Mouse (Mus musculus) forebrain, embryonic 13.5 days (tissue): ENCODE measurements around the gene Rnft1. TPM values are rescaled to one million over a fixed set of nuclear protein-coding genes. Genes with fewer than 3 reads are reported as not detected.

Experiments
- ATAC-seq: fragments of 200-750 bp; cut with Nextera tagmentation; 2 replicates; pipeline ENCODE4 v1.8.0; 2017
- H3K27ac ChIP-seq: fragments of 300-500 bp; sonication (generic); 2 replicates; pipeline ENCODE4 v1.5.1; 2015; ENCODE audit warnings: inconsistent platforms, mild to moderate bottlenecking, moderate library complexity
- H3K27me3 ChIP-seq: fragments of 300-500 bp; sonication (generic); 2 replicates; pipeline ENCODE4 v1.6.1; 2015; ENCODE audit warnings: mild to moderate bottlenecking, inconsistent platforms
- H3K36me3 ChIP-seq: fragments of 300-500 bp; sonication (generic); 2 replicates; pipeline ENCODE4 v1.6.1; 2015; ENCODE audit warnings: mild to moderate bottlenecking, inconsistent platforms; ENCODE audit not compliant: poor library complexity, severe bottlenecking
- H3K4me1 ChIP-seq: fragments of 300-500 bp; sonication (generic); 2 replicates; pipeline ENCODE4 v1.6.1; 2015; ENCODE audit warnings: inconsistent platforms
- H3K4me2 ChIP-seq: fragments of 300-500 bp; sonication (generic); 2 replicates; pipeline ENCODE4 v1.6.1; 2015; ENCODE audit warnings: inconsistent platforms, mild to moderate bottlenecking, moderate library complexity
- H3K4me3 ChIP-seq: fragments of 300-500 bp; sonication (generic); 2 replicates; pipeline ENCODE4 v1.5.1; 2015; ENCODE audit warnings: mild to moderate bottlenecking, inconsistent platforms
- H3K9ac ChIP-seq: fragments of 300-500 bp; sonication (generic); 2 replicates; pipeline ENCODE4 v1.6.1; 2015; ENCODE audit warnings: mild to moderate bottlenecking, inconsistent platforms
- H3K9me3 ChIP-seq: fragments of 300-500 bp; sonication (generic); replicated peaks from 2 replicates; pipeline ENCODE4 v1.6.1; 2016; ENCODE audit warnings: inconsistent platforms
- WGBS: fragments of 180-500 bp; shearing (Covaris S2); methylation state at CpG from one replicate; pipeline ENCODE4 v1.1.7; 2015; 5-methylcytosine and 5-hydroxymethylcytosine counted together
- polyA plus RNA-seq: library from polyadenylated mRNA; unstranded; fragments of >200 nt; fragmentation: Nextera tagmentation; extraction: Ambion mirVana; gene quantifications from 2 replicates; pipeline ENCODE4 v1.2.1, GENCODE M21; 2015

Rnft1 gene
- polyA plus RNA-seq, 1 experiment from 2014 or later: 15.9 TPM

DNA sequence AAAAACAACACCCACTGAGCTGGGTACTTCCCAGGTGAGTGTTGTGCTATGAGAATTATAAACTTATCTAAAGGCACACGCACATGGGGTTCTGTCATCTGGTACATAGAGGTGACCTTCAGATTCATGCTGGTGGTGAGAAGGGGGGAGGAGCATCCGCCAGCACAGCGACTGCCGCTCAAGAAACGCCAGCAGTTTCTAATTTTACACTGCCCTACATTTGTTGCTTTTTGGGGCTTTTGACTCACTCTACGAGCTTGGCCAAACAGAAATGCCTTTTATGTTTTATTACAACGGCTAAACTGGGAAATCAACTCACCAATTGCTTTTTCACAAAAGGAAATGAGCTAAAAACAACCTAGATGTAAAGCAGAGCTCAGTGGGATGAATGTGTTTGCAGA, 11.7 kb upstream of the Rnft1 start:
- no peak; the same call in 1 of the 2 replicates for ATAC-seq
- Histone ChIP-seq H3K9me3 (no peaks in the 10 kb centered on the region), H3K9ac (no peak overlapping the region), H3K4me1 (peaks cover 28% of the 10 kb centered on the region), H3K4me2 (peak overlapping the region; percentile 12; the same call in 1 of the 2 replicates), H3K4me3 (no peak overlapping the region), H3K27ac (0 out of 2 replicates have a peak overlapping the region, but pooled peaks have one; percentile 20), H3K27me3 (no peaks in the 10 kb centered on the region; the same call in 1 of the 2 replicates), H3K36me3 (no peaks in the 10 kb centered on the region)
- 39% methylated on average over 7 of the region's 7 CpGs for WGBS

DNA sequence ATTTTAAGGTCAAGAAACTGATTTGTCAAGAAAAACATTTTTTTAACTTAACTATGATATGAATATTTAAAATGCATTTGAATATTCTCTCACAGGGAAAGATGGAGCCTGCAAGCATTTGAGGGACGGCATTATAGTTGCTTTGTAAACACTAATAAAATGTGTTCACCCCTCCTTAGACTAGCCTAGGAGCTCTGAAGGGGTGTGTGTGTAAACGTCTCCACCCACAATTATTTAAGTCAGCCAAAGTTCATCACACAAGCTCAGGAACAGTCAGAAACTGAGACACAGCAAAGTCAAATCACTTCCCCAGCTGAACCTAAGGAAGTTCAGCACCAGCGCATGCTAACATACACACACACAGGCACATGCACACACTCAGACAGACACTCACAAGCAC, 10.9 kb upstream of the Rnft1 start:
- Histone ChIP-seq H3K27me3 (no peaks in the 10 kb centered on the region; the same call in 1 of the 2 replicates), H3K4me3 (no peak overlapping the region), H3K4me2 (no peak overlapping the region), H3K4me1 (peaks cover 22% of the 10 kb centered on the region), H3K36me3 (no peaks in the 10 kb centered on the region), H3K9me3 (no peaks in the 10 kb centered on the region), H3K27ac (no peak overlapping the region), H3K9ac (no peak overlapping the region)
- WGBS: 79% methylated on average over 3 of the region's 3 CpGs
- ATAC-seq: no peak

DNA sequence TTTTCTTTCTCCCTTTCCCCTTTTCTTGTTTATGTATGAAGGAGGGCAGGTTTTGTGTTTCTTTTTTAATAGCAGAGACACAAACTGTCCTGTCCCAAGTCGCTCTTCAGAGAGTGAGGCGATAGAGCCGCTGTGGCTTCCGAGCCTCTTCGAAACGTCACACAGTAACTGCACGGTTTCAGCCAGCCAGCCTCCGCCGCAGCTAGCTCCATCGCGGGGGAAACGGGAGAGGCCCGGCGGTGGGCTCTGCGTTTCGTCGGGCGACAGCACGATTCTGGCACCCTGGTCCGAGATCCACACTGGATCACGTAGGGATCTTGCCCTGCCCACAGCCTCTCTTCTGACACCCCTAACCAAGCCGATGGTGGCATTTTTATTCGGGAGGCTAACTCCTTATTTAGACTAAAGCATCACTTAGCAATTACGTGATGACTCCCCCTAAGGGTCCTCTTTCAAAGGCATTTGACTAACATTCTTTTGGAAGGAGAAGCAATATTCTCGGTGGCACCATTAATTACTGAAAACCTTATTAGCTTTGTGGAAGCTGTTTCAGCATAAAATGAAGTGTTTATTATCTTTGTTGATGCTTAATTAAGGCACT, 553 bp downstream of the Rnft1 start:
- H3K9ac ChIP-seq: peak overlapping the region; percentile 75
- peak overlapping the region; percentile 75 for H3K27ac ChIP-seq
- 0 out of 2 replicates have a peak, but pooled peaks cover 7% of the 10 kb centered on the region for H3K36me3 ChIP-seq
- peak overlapping the region; percentile 70 for H3K4me3 ChIP-seq
- H3K4me2 ChIP-seq: peak overlapping the region; percentile 73
- ATAC-seq: peak; percentile 66
- peaks cover 8% of the 10 kb centered on the region for H3K4me1 ChIP-seq
- WGBS: 0% methylated on average over 25 of the region's 25 CpGs
- H3K27me3 ChIP-seq: peaks cover 8% of the 10 kb centered on the region; the same call in 1 of the 2 replicates
- no peaks in the 10 kb centered on the region for H3K9me3 ChIP-seq

DNA sequence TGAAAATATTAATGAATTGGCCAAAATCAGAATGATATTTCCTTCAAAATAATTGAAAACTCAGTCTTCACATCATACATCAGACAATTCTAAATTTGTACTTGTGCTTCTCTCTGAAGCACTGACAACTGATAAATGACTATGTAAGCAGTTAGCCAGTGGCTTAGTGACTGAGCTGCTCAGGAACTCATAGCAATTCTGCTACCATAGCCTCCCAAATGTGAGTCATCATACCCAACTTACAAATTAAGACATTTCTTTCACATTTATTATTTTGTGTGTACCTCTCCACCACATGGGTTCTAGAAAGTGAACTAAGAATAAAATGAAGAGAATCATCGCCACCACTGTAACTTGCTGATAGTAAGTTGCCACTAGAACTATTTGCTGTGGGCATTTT, 6.3 kb downstream of the Rnft1 start:
- Histone ChIP-seq H3K36me3 (peaks cover 20% of the 10 kb centered on the region), H3K27me3 (no peaks in the 10 kb centered on the region), H3K4me3 (no peak overlapping the region), H3K4me1 (peaks cover 4% of the 10 kb centered on the region), H3K9ac (no peak overlapping the region), H3K4me2 (no peak overlapping the region), H3K27ac (no peak overlapping the region), H3K9me3 (no peaks in the 10 kb centered on the region)
- WGBS: 96% methylated on average over 1 of the region's 1 CpGs
- no peak for ATAC-seq

DNA sequence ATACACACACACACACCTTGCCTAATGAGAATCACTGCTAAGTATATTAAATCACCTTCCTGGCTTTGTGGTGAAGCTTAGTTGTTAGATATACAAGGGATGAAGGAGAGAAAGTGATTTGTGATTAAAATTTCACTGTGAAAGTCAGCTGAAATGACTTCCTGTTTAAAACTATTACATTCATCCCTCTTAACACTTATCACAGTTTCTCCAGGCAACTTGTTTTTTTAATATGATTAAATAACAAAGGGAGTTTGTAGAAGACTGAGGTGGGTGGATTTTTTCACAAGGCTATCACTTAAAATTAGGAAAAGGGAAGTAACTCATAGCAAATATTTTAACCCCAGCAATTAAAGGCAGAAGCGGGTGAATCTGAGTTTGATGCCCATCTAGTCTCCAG, 12.9 kb downstream of the Rnft1 start:
- 90% methylated on average over 1 of the region's 1 CpGs for WGBS
- H3K27ac ChIP-seq: no peak overlapping the region
- no peaks in the 10 kb centered on the region for H3K9me3 ChIP-seq
- no peaks in the 10 kb centered on the region for H3K27me3 ChIP-seq
- peaks cover 38% of the 10 kb centered on the region for H3K36me3 ChIP-seq
- no peaks in the 10 kb centered on the region for H3K4me1 ChIP-seq
- no peak overlapping the region for H3K4me2 ChIP-seq
- no peak overlapping the region for H3K9ac ChIP-seq
- no peak for ATAC-seq
- H3K4me3 ChIP-seq: no peak overlapping the region

DNA sequence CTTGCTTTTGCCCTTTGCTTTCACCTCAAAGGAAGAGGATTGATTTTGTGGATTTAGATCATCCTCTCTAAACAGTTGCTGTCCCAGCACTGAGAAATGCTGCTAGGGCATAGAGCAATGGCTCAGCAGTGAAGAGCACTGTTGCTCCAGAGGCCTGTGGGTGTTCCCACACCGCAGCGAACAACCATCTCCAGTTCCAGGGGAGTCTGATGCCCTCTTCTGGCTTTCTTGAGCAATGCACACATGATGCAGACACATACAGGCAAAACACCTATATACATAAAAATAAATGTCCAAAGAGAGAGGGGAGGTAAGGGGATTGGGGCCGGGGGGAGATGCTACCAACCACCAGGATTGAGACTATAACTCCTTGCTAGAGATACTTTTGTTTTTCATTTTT, 13.5 kb downstream of the Rnft1 start:
- Histone ChIP-seq H3K9me3 (no peaks in the 10 kb centered on the region), H3K4me1 (no peaks in the 10 kb centered on the region), H3K4me2 (no peak overlapping the region), H3K4me3 (no peak overlapping the region), H3K27ac (no peak overlapping the region), H3K27me3 (no peaks in the 10 kb centered on the region), H3K36me3 (peaks cover 37% of the 10 kb centered on the region), H3K9ac (no peak overlapping the region)
- ATAC-seq: no peak
- 78% methylated on average over 3 of the region's 3 CpGs for WGBS

DNA sequence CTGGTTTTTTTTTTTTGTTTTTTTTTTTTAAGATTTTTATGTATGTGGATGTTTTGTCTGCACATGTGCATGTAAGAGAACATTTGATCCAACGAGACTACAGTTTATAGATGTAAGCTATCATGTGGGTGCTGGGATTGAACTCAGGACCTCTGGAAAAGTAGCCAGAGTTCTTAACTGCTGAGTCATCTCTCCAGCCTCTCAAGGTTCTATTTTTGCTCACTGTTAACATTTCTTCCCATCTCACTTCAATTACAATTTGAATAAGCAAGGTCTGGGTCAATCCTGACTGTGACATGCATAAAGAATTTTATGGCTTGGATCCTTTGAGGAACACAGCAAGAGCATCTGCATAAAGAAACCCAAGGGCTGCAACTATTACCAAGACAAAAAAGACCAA, 16.3 kb downstream of the Rnft1 start:
- ATAC-seq: no peak
- Histone ChIP-seq H3K27me3 (no peaks in the 10 kb centered on the region), H3K27ac (no peak overlapping the region), H3K4me1 (no peaks in the 10 kb centered on the region), H3K4me3 (no peak overlapping the region), H3K9me3 (no peaks in the 10 kb centered on the region), H3K9ac (no peak overlapping the region), H3K36me3 (peaks cover 54% of the 10 kb centered on the region), H3K4me2 (no peak overlapping the region)
- 90% methylated on average over 1 of the region's 1 CpGs for WGBS

DNA sequence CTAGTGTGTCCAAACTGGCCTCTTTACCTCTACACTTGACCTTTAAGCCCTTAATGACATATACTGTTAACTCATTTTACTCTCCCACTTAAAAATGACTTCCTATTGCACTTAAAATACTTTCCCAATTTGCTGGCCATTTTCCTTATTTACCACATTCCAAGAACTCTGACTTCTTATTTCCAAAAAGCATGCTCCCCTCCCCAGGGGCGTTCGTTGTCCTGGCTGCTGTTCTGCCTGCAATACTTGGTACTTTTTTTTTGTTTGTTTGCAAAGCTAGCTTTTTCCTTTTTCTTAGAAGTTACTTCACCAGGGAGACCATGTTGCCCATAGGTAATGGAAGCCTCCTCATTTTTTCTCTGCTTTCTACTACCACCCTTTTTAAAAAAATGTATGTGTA, 18.7 kb downstream of the Rnft1 start:
- H3K27ac ChIP-seq: no peak overlapping the region
- WGBS: 97% methylated on average over 2 of the region's 2 CpGs
- H3K9ac ChIP-seq: no peak overlapping the region
- peaks cover 64% of the 10 kb centered on the region for H3K36me3 ChIP-seq
- no peaks in the 10 kb centered on the region for H3K9me3 ChIP-seq
- no peak for ATAC-seq
- H3K4me3 ChIP-seq: no peak overlapping the region
- no peaks in the 10 kb centered on the region for H3K27me3 ChIP-seq
- H3K4me2 ChIP-seq: no peak overlapping the region
- H3K4me1 ChIP-seq: no peaks in the 10 kb centered on the region

DNA sequence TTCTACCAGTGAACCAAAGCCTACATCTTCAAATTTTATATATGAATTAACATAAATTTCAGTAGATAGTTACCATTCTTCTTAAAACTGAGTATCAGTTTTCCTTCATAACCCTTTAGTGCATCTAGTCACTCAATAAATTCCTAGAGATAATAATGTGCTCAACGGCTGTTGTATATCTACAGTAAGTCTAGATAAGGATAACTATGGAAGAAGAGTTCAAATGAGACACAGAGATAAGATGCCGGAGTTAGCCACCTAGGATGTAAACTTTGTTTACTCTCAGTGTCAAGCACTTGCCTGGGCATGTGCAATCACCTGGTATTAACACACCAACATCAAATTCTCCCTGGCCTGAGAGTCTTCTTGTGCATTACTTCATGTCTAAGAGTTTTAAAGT, 22.9 kb downstream of the Rnft1 start:
- ATAC-seq: no peak
- H3K4me3 ChIP-seq: no peak overlapping the region
- H3K9ac ChIP-seq: no peak overlapping the region
- no peak overlapping the region for H3K4me2 ChIP-seq
- no peaks in the 10 kb centered on the region for H3K9me3 ChIP-seq
- H3K27me3 ChIP-seq: no peaks in the 10 kb centered on the region
- no peaks in the 10 kb centered on the region for H3K4me1 ChIP-seq
- peaks cover 87% of the 10 kb centered on the region for H3K36me3 ChIP-seq
- no peak overlapping the region for H3K27ac ChIP-seq
- WGBS: 97% methylated on average over 2 of the region's 2 CpGs

DNA sequence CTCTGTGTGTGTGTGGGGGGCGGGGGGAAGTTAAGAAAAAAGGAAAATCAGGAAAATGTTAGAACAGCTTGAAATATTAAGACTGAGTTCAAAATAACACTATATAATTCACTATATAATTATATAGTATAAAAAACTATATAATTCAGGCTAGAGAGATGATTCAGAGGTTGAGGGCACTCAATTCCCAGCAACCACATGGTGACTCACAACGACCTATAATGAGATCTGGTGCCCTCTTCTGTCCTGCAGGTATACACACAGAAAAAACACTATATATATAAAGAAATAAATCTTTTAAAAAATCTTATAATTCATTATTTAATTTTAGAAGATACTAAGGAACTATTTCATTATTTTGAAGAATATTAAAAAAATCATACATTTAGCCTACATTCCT, 23.5 kb downstream of the Rnft1 start:
- H3K27me3 ChIP-seq: no peaks in the 10 kb centered on the region
- no peak for ATAC-seq
- no peaks in the 10 kb centered on the region for H3K4me1 ChIP-seq
- peaks cover 88% of the 10 kb centered on the region for H3K36me3 ChIP-seq
- no peaks in the 10 kb centered on the region for H3K9me3 ChIP-seq
- H3K4me2 ChIP-seq: no peak overlapping the region
- H3K27ac ChIP-seq: no peak overlapping the region
- no peak overlapping the region for H3K4me3 ChIP-seq
- H3K9ac ChIP-seq: no peak overlapping the region
- 92% methylated on average over 2 of the region's 2 CpGs for WGBS

DNA sequence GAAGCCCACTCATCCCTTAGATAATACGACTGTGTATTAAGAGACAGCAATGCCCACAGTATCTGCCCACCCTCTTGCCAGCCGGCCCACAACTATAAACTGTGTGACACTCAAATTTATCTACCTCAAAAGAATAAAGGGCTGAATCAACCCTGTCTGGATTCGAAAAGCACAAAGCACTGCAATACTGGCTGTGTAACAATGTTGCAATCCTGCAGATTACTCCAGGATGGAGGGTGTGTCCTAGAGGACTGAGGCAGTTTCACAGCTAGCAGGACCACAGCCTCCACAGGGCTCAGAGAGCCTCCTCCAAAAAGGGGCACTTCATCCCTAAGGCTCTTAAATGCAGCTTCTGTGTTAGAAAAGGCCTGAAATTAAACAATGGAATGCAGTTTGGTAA, 32.2 kb downstream of the Rnft1 start:
- H3K4me1 ChIP-seq: no peaks in the 10 kb centered on the region
- H3K4me3 ChIP-seq: no peak overlapping the region
- no peak for ATAC-seq
- H3K9me3 ChIP-seq: no peaks in the 10 kb centered on the region
- no peak overlapping the region for H3K4me2 ChIP-seq
- no peaks in the 10 kb centered on the region for H3K27me3 ChIP-seq
- H3K27ac ChIP-seq: no peak overlapping the region
- 93% methylated on average over 3 of the region's 3 CpGs for WGBS
- H3K36me3 ChIP-seq: peaks cover 68% of the 10 kb centered on the region
- no peak overlapping the region for H3K9ac ChIP-seq

DNA sequence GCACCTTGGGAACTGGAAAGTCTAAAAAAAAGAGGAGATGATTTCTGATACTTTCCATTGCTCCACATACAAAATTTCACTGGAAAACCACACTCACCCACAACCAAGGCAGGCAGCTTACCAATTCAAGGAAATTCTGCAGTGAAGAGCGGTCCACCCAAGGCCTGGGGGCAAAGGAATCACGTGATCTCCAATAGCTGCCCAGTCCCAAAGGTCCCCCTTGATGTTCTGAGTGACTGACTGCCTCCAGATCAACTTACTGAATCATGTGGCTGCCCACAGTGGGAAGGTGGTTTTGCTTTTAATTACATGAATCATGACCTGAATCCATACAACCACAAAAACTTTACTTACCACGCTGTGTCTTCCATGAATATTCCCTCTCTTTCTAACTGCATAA, 32.8 kb downstream of the Rnft1 start:
- Histone ChIP-seq H3K9me3 (no peaks in the 10 kb centered on the region), H3K4me2 (no peak overlapping the region), H3K36me3 (peaks cover 68% of the 10 kb centered on the region), H3K4me1 (no peaks in the 10 kb centered on the region), H3K4me3 (no peak overlapping the region), H3K9ac (no peak overlapping the region), H3K27me3 (no peaks in the 10 kb centered on the region), H3K27ac (no peak overlapping the region)
- no peak for ATAC-seq
- WGBS: 94% methylated on average over 3 of the region's 3 CpGs

DNA sequence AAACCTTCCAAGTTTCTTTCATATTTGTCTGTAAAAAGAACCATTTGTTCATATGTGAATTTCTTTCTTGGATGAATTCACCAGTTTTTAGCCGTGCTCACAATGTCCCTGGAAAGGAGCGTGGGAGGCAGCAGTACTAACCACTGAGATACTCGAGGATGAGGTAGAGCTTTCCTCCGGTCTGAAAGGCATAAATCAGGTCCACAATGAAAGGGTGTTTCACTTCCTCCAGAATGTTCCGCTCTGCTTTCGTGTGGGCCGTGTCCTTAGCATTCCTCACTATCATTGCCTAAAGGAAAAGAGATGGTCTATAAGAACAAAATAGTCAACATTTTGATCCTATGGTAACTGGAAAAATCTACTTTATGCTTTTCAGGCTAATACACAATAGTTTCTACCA, 35.3 kb downstream of the Rnft1 start:
- no peaks in the 10 kb centered on the region for H3K27me3 ChIP-seq
- H3K4me2 ChIP-seq: no peak overlapping the region
- no peak for ATAC-seq
- peaks cover 77% of the 10 kb centered on the region for H3K36me3 ChIP-seq
- no peaks in the 10 kb centered on the region for H3K4me1 ChIP-seq
- WGBS: 93% methylated on average over 7 of the region's 7 CpGs
- H3K9me3 ChIP-seq: no peaks in the 10 kb centered on the region
- no peak overlapping the region for H3K4me3 ChIP-seq
- no peak overlapping the region for H3K27ac ChIP-seq
- H3K9ac ChIP-seq: no peak overlapping the region
